26 mouse cellular contexts compared by ENCODE assay signal in the genomic region with DNA sequence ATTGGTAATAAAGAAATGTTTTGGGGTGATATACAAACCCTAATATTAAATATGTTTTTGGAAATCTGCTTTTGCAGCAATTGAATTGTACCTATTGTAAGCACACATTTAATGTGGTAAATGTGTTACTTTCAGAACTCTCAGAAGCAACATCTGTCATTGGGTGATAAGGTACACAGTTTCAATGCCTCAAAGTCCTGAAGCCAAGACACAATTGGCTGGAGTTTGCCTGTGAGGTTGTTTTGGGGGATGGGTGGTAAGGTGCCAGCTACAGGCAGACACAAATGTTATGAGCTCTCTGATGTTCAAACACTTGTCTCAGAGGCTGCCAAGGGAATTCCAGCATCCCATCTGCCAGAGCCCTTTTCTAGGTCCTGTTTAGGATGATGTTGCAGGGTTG.
"Had no signal": no experiment of that assay in that cellular context is flagged by ENCODE, and none has a peak within 500 bp of the region (broad histone marks: within the 10 kb centered on the region; RNA-seq: fewer than 3 reads in every experiment).

No protein-coding gene starts in this region.

- H3K4me3 ChIP-seq: gastrocnemius, adult 2 months; heart, embryonic 10.5 days; heart, embryonic 12.5 days; hindbrain, embryonic 12.5 days; intestine, embryonic 15.5 days; layer of hippocampus, adult 2 months; left cerebral cortex, adult 2 months; limb, embryonic 10.5 days; limb, embryonic 12.5 days; liver, embryonic 12.5 days had no signal

- H3K4me2 ChIP-seq: heart, embryonic 12.5 days; hindbrain, embryonic 12.5 days; hindbrain, embryonic 14.5 days; intestine, embryonic 15.5 days; limb, embryonic 12.5 days; liver, embryonic 12.5 days had no signal

- H3K9me3 ChIP-seq: heart, embryonic 10.5 days; heart, embryonic 12.5 days; hindbrain, embryonic 12.5 days; intestine, embryonic 15.5 days; limb, embryonic 10.5 days; limb, embryonic 12.5 days; liver, embryonic 12.5 days had no signal

- H3K4me1 ChIP-seq: heart, embryonic 10.5 days; hindbrain, embryonic 12.5 days; limb, embryonic 10.5 days; limb, embryonic 12.5 days; liver, embryonic 12.5 days had no signal

- H3K36me3 ChIP-seq: heart, embryonic 10.5 days; heart, embryonic 12.5 days; hindbrain, embryonic 12.5 days; intestine, embryonic 15.5 days; limb, embryonic 10.5 days; limb, embryonic 12.5 days; liver, embryonic 12.5 days had no signal

- DNase-seq: gastrocnemius, adult 2 months; gastrocnemius, postnatal 10 days; gastrocnemius, postnatal 25 days; heart, adult 18-20 months; heart, postnatal 10 days; heart, postnatal 36 days; kidney, adult 18-20 months; kidney, adult 8-10 months; kidney, postnatal 10 days; kidney, postnatal 25 days; kidney, postnatal 4 days; liver had no signal

- H3K27me3 ChIP-seq: heart, embryonic 12.5 days; hindbrain, embryonic 12.5 days; intestine, embryonic 15.5 days; limb, embryonic 12.5 days; liver, embryonic 12.5 days had no signal

- ATAC-seq: hindbrain, embryonic 16.5 days; inflammation-experienced regulatory T-cells, adult 6 months; intestine, embryonic 15.5 days; intestine, postnatal 0 days; liver, embryonic 12.5 days had no signal

- H3K9ac ChIP-seq: heart, embryonic 12.5 days; hindbrain, embryonic 12.5 days; hindbrain, embryonic 14.5 days; intestine, embryonic 15.5 days; limb, embryonic 12.5 days; liver, embryonic 12.5 days; liver, embryonic 14.5 days had no signal

- H3K27ac ChIP-seq: gastrocnemius, adult 2 months; heart, embryonic 10.5 days; hindbrain, embryonic 12.5 days; hindbrain, embryonic 14.5 days; intestine, embryonic 15.5 days; layer of hippocampus, adult 2 months; left cerebral cortex, adult 2 months; limb, embryonic 10.5 days; limb, embryonic 12.5 days; liver, embryonic 12.5 days; liver, embryonic 14.5 days had no signal
